Mouse (Mus musculus) c-Kit-negative CD71-positive TER-119-positive erythroid progenitor cells, embryonic 14.5 days (primary cell): ENCODE data around the gene Tenm4.

Experiments
- DNase-seq: peaks from one replicate; pipeline ENCODE4 v3.0.0-alpha.2; 2013; ENCODE audit warnings: low read depth, low spot score

The Tenm4 gene

GRCm38 (mm10) chr7:96842477-96843255 is 671.6 kb downstream of the Tenm4 start:
- no peak for DNase-seq

- DNase-seq = no peak
These were observed 673.3 kb downstream of the Tenm4 start for GRCm38 (mm10) chr7:96844104-96844894.

- DNase-seq = no peak
These were observed 681.7 kb downstream of the Tenm4 start for GRCm38 (mm10) chr7:96852781-96853180.

- no peak for DNase-seq
These were observed 684.9 kb downstream of the Tenm4 start for GRCm38 (mm10) chr7:96855867-96856406.

GRCm38 (mm10) chr7:96856518-96856917 is 685.5 kb downstream of the Tenm4 start:
- no peak for DNase-seq

DNA sequence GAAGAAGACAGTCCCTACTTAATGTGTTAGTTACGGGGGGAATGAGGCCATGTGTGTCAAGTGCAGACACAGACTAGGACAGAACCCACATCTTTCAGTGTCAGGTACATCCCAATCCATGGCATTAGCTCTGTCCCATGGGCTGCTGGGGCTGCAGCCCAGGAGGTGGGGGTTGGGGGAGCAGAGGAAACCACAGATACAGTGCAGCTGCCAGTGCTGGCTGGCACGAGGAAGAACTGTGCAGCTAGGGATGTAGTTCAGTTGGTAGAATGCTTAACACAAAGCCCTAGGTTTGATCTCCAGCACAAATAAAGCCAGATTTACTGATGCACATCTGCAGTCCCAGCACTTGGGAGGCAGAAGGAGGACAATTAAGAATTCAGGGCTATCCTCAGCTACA is 688.0 kb downstream of the Tenm4 start:
- DNase-seq = no peak

- no peak for DNase-seq
These were observed 688.6 kb downstream of the Tenm4 start for GRCm38 (mm10) chr7:96859684-96860083.

DNA sequence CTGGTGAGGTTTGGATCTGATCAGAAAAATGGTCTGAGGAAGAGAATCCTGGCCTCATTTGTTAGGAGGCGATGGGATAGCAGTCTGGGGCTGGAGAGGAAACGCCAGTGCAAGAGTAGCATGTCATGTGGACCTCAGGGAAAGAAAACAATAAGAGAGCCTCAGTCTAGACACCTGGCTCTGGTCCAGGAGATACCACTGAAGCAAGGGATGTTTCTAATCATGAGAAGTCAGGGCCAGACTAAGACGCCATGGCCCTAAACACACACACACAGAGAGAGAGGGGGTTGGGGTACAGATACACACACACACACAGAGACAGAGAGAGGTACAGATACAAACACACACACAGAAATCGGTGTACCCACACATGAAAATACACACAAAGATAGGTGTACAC is 689.6 kb downstream of the Tenm4 start:
- no peak for DNase-seq

DNA sequence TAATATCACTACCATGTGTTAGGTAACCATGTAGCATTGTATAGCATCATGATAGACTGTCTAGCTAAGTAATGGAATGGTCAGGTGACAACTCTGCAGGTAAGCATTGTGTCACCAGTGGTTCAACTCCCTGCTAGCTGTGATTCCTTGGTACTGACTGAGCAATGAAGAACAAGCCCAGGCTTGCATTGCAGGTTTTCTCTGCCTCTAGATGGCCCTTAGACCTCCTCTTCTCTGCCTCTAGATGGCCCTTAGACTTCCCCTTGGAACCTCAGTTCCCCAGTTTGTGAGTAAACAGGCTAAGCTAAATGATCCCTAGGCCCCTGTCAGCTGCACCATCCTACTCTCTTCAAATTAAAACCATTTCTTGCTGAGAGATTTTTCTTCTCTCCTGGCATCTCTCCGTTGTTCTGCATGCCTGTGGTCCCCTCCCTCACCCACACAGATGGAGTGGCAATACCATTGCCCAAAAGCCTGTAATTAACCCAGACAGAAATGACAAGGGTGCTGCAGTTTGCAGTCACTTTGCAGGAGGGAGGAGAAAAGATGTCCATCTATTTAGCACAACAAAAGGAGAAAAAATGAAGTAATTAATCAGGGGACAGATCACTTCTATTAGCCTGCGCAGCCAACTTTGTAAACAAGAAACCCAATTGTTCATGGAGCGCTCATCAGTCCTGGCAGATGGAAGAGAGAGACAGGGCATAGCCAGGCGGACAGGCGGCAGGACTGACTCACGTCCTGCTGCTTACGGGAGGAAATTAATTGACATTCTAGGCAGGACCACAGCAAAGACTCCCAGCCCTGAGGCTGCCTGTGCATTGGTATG is 694.1 kb downstream of the Tenm4 start:
- DNase-seq = no peak

DNA sequence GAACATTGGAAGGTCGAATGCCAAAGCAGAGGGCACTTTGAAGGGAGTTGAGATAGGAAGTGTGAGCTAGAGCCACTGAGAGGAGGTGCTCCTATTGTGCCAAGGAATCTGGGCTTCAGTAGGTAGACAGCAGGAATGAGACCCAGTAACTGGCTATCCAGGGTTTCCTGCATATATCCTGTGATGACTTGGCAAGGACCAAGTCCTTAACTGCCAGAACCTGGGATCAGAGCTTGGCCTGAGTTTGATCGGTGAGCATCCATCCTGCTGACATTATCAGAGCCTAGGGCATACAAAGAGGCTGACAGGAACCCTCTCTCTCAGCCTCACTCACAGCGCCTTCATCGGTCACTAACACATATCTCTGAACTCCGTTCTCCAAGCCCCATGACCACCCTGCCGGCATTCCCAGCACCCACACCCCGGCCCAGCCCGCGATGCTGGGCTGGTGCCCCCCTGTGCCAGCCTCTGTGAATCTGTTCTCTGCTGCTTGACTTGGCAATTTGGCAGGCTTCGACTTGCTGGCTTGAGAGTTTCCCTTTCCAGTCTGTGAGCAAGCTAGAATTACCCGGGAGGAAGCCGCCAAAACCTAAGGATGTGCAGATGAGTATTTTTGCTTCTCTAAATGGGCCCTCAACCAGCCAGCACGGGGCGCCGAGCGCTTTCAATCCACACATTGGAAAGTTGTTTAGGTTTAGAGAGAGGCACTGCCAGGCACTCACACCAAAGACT is 698.2 kb downstream of the Tenm4 start:
- no peak for DNase-seq

DNA sequence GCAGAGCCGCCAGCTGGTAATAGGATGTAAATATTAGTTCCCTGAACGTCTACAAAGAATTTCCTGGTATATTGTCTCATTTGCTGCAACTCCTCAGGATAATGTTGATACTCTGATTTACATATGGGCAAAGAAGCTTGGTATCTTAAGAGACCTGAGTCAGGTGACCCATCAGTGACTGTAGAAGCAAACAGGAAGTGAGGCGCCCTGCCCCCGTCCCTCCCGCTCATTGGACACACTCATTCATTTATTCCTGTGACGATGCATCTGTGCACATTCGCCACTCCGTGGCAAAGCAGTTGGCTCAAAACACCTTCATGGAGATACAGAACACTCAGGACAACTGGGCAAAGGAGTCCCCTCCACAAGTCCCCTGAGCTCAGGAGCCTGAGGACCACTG is 699.4 kb downstream of the Tenm4 start:
- no peak for DNase-seq

DNA sequence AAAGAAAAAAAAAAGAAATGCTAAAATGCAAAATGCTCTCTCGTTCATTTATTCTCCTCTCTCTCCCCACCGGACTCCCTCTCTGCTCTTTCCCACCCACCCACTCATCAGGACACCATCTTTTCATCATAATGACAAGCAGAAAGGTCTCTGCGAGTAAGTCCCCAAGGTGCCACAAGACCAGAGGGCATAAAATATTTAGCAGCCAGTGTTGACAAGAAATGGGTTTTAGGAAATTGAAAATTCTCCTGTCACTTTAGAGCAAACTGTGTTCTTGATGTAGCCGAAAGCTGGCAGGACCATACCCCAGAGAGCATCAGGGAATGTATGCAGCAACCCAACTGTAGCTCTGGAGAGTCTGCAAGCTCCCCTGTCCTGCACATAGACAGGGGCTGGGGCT is 700.0 kb downstream of the Tenm4 start:
- DNase-seq = no peak

- DNase-seq = no peak
These were observed 707.6 kb downstream of the Tenm4 start for GRCm38 (mm10) chr7:96878511-96879276.

GRCm38 (mm10) chr7:96879593-96879992 is 708.5 kb downstream of the Tenm4 start:
- no peak for DNase-seq

- DNase-seq = no peak
These were observed 709.3 kb downstream of the Tenm4 start for GRCm38 (mm10) chr7:96880221-96880944.

DNA sequence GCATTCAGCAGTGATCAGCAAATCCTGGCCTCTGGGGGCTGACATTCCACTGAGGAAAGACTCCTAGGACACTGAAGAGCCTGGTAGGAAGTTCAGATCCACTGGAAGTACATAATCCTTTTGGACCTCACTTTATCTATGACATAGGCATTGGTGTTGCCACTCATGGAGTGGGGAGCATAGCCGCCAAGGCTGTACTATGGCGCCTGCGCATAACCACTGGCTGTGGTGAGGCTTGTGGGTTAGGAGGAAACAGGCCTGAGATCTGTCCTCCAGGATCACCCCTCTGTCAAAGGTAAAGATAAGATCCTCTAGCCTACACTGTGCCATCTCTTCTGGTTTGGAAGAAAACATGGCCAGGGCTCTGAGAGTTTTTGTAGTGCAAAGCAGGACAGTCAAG is 712.3 kb downstream of the Tenm4 start:
- no peak for DNase-seq

- no peak for DNase-seq
These were observed 716.1 kb downstream of the Tenm4 start for GRCm38 (mm10) chr7:96887088-96887654.

DNA sequence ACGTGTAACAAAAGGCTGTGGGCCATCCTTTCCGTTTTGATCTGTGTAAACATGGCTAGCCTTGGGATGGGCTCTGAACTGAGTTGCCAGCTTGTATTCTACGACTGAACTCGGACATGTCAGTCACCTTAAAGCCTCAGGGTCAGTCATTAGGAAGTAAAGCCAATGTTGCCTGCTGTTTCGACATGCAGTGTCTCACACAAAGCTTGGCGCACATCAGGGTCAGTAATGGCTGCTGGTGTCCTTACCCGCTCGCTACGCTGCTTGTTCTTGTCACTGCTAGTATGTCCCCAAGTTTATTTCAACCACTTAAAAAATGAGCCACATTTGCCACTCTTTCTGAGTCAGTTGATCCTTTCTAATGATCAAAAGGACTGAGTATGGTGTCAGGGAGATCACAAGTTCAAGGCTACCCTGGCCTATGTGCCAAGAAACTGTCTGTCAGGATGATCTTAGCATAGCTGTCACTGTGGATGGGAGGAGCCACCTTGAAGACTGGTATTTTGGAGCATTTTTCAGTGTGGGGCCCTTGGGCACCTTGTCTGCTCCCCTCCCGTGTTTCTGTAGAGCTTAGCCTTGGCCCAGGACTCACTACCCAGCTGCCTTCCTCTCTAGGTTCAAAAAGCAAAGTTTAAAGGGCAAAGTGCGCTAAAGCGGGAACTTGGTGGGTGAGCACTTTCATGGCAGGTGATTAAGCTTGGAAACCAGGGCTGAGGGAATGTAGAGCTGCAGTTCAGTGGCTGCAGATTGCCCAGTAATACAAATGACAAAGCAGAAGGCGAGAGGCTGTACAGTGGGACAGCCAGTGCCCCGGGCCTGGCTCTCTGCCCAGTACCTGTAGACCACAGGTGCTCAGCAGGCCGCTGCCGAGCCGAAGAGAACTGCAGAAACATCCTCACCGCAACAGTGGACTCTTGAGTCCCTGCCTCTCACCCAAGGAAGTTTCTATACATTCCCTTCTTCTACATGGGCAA is 718.3 kb downstream of the Tenm4 start:
- no peak for DNase-seq
